ENCODE assay signal across 10 mouse cellular contexts in the genomic region with DNA sequence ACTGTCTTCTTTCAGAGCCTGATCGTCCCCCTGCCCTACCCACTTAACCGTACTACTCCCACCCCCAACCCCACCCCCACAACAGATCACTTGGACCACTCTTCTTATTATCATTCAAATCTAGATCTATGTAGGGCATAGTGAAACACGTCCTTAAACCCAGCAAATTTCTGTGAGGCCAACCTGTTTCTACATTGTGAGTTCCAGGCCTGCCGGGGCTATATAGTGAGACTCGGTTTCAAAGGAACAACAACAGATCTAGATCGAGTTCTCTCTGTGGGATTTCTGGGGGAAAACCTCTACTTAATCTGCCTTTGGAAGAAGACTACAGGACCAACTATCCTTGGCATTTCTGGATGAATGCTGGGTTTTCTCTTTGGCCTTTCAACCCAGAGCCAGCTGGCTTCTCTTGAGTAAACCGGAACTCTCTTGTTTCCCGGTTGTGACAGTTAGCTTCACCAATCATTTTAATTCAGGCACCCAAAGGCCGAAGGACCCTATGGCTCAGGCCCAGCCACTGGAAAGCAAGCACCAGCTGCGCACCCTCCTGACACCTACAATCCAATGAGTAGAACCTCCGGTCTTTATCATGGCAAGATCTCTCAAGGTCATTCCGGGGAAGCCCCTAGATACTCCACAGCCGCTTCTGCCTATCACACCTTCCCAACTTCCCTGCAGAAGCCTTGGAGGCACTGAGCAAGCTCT. TPM values are rescaled to one million over a fixed set of nuclear protein-coding genes. Genes with fewer than 3 reads are reported as not detected.
DNase-seq lines count a peak whose midpoint lies in the region; ATAC-seq lines count a peak whose summit lies in the region.
"Had no signal": no experiment of that assay in that cellular context is flagged by ENCODE, and none has a peak within 500 bp of the region (broad histone marks: within the 10 kb centered on the region; RNA-seq: fewer than 3 reads in every experiment).

No protein-coding gene starts in this region.

- peaks cover 16% of the 10 kb centered on the region for H3K4me1 ChIP-seq in kidney, embryonic 15.5 days
- peaks cover 10% of the 10 kb centered on the region for H3K4me1 ChIP-seq in forebrain, embryonic 13.5 days
- H3K4me1 ChIP-seq in liver, embryonic 16.5 days (ENCODE audit: control insufficient read depth, low read depth, low read length) = peaks cover 22% of the 10 kb centered on the region

- H3K27ac ChIP-seq in kidney, embryonic 15.5 days = peak overlapping the region; percentile 67; the same call in 1 of the 2 replicates
- H3K27ac ChIP-seq in forebrain, embryonic 13.5 days = no peak overlapping the region
- H3K27ac ChIP-seq in liver, embryonic 16.5 days (ENCODE audit: low read length) = no peak overlapping the region; the same call in 1 of the 2 replicates
- H3K27ac ChIP-seq: macrophage had no signal

- WGBS in kidney, embryonic 15.5 days = 83% methylated on average over 13 of the region's 13 CpGs
- WGBS in forebrain, embryonic 13.5 days = 93% methylated on average over 13 of the region's 13 CpGs
- 68% methylated on average over 13 of the region's 13 CpGs for WGBS in liver, embryonic 16.5 days (ENCODE audit: insufficient replicate concordance)

- peak overlapping the region; percentile 56 for H3K4me3 ChIP-seq in kidney, embryonic 15.5 days (replicated peaks)
- H3K4me3 ChIP-seq in forebrain, embryonic 13.5 days = no peak overlapping the region
- peak overlapping the region; percentile 77 for H3K4me3 ChIP-seq in liver, embryonic 16.5 days (ENCODE audit: low read depth, low read length)

- peak; percentile 22 for DNase-seq in adrenal gland, adult 2 months
- no peak for DNase-seq in adrenal gland, postnatal 14 days
- DNase-seq in kidney, adult 11 months = no peak
- DNase-seq in layer of hippocampus, adult 18-20 months (ENCODE audit: low spot score in 2 of 2) = no peak
- no peak for DNase-seq in frontal cortex, postnatal 25 days (ENCODE audit: low spot score in 2 of 2)
- DNase-seq: cerebellum, adult 9-11 months had no signal

- no peak overlapping the region for H3K9ac ChIP-seq in kidney, embryonic 15.5 days
- H3K9ac ChIP-seq in forebrain, embryonic 13.5 days = no peak overlapping the region
- H3K9ac ChIP-seq in liver, embryonic 16.5 days (ENCODE audit: low read depth, low read length) = peak overlapping the region; percentile 80

- H3K4me2 ChIP-seq in kidney, embryonic 15.5 days = peak overlapping the region; percentile 87
- H3K4me2 ChIP-seq in forebrain, embryonic 13.5 days = peak overlapping the region; percentile 67
- peak overlapping the region; percentile 77 for H3K4me2 ChIP-seq in liver, embryonic 16.5 days (ENCODE audit: low read depth, low read length)

- ATAC-seq in kidney, embryonic 15.5 days (replicated peaks; ENCODE audit: low FRiP score) = no peak
- no peak for ATAC-seq in forebrain, embryonic 13.5 days
- ATAC-seq in liver, embryonic 16.5 days (ENCODE audit: low read depth) = no peak

- no peaks in the 10 kb centered on the region for H3K27me3 ChIP-seq in kidney, embryonic 15.5 days
- no peaks in the 10 kb centered on the region for H3K27me3 ChIP-seq in forebrain, embryonic 13.5 days
- no peaks in the 10 kb centered on the region for H3K27me3 ChIP-seq in liver, embryonic 16.5 days (ENCODE audit: control insufficient read depth, insufficient read depth, low read depth, low read length)

- no peaks in the 10 kb centered on the region for H3K9me3 ChIP-seq in kidney, embryonic 15.5 days (replicated peaks)
- H3K9me3 ChIP-seq in forebrain, embryonic 13.5 days (replicated peaks) = no peaks in the 10 kb centered on the region
- no peaks in the 10 kb centered on the region for H3K9me3 ChIP-seq in liver, embryonic 16.5 days (replicated peaks; ENCODE audit: control insufficient read depth, low read length)

- no peaks in the 10 kb centered on the region for H3K36me3 ChIP-seq in kidney, embryonic 15.5 days
- H3K36me3 ChIP-seq in forebrain, embryonic 13.5 days (ENCODE audit: poor library complexity, severe bottlenecking) = no peaks in the 10 kb centered on the region
- no peaks in the 10 kb centered on the region for H3K36me3 ChIP-seq in liver, embryonic 16.5 days (ENCODE audit: control insufficient read depth, insufficient read depth)

RNA-seq across cellular contexts. Expression of a gene that starts 0.8 kb away (rescaled TPM):
- 10 to 100 TPM; 12.5 to 15.7 TPM for total RNA-seq in adrenal gland, adult 2 months (2021)
- polyA plus RNA-seq in adrenal gland, adult 2 months (2012; rRNA removed) = 7.4 and 11.8 TPM in 2 replicates
- 24.5 and 39.8 TPM in 2 replicates for total RNA-seq in adrenal gland, postnatal 14 days (2021)
- polyA plus RNA-seq in kidney, embryonic 15.5 days (2015; fragmentation: Nextera tagmentation; extraction: Ambion mirVana) = 20.5 and 26.0 TPM in 2 replicates
- polyA plus RNA-seq in forebrain, embryonic 13.5 days (2015; fragmentation: Nextera tagmentation; extraction: Ambion mirVana) = 1.8 TPM in 2 replicates
- polyA plus RNA-seq in liver, embryonic 16.5 days (2015; fragmentation: Nextera tagmentation; extraction: Ambion mirVana) = 23.8 and 26.8 TPM in 2 replicates
- total RNA-seq in layer of hippocampus, adult 18-20 months (2021) = 1 to 10 TPM; 1.1 to 3.5 TPM
